Mouse (Mus musculus) cerebellum, adult 9-10 months (tissue): Measurements from ENCODE around the gene Dnaaf5.
A peak's percentile ranks its signal among the peaks of the same experiment; 100 is the strongest.

Experiments used
- DNase-seq: peaks from one replicate; pipeline ENCODE4 v3.0.0; 2022

Dnaaf5 gene

GRCm38 (mm10) chr5:139199995-139200769, 50.2 kb downstream of the Dnaaf5 start, which contains the start of gene Sun1:
Gene Sun1 (plus strand): TSS chr5:139200637.
- peak; percentile 99 for DNase-seq

- no peak for DNase-seq
These were observed 50.9 kb downstream of the Dnaaf5 start for GRCm38 (mm10) chr5:139200770-139201569.

DNA sequence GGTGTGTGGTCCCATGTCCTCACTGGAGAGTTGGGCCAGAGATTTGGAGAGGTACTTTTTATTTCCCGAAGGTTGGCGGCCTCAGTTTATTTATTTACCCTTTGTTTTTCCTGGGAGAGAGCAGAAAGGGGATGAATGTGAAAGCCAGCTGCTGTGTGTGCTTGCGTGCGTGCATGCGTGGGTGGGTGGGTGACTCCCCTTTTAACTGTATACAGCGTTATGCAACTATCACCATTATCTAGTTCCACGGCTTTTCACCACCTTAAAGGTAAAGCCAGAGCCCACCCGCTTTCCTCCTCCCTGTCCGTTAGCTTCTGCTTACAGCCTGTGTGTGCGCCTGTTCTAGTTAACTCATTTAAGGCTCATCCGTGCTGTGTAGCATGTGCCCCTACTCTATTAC, 52.1 kb downstream of the Dnaaf5 start:
- no peak for DNase-seq

DNA sequence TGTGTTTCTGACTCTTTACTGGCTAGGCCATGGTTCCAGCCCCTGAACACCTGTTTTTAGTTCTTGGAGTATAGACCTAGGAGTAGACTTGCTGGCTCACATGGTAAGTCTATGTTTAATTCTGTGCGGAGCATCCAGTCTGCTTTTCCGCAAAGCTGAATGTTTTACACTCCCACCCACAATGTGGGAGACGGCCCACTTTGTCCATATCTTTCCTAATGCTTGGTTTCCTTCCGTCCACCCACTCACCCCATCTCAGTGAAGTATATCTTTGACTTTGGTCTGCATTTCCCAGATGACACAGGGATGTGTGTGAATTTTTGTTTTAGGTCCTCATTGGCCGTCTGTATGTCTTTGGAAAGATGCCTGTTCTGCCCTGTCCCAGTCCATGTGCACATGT, 53.3 kb downstream of the Dnaaf5 start:
- no peak for DNase-seq

DNA sequence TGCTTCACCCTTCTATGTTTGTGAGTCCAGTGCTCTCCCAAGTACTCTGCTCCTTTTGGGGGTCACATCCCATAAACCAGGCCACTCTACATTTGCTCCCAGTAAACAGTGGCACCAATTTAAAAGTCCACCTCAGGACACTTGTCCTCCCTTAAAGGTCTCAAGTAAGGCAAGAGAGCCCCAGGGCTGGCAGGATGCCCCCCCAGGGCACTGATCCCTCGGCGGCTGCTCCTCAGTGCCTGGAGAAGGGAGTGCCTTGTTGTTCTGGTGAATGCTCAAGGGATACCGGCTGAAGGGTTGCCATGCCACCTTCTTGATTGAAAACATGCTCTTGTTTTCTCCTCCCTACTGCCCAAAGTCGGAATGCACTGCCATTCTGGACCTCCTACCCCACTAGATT, 56.1 kb downstream of the Dnaaf5 start:
- DNase-seq, result no peak

- no peak for DNase-seq
These were observed 56.5 kb downstream of the Dnaaf5 start for GRCm38 (mm10) chr5:139206525-139206924.

GRCm38 (mm10) chr5:139208183-139208582, 58.2 kb downstream of the Dnaaf5 start:
- DNase-seq, result no peak

DNA sequence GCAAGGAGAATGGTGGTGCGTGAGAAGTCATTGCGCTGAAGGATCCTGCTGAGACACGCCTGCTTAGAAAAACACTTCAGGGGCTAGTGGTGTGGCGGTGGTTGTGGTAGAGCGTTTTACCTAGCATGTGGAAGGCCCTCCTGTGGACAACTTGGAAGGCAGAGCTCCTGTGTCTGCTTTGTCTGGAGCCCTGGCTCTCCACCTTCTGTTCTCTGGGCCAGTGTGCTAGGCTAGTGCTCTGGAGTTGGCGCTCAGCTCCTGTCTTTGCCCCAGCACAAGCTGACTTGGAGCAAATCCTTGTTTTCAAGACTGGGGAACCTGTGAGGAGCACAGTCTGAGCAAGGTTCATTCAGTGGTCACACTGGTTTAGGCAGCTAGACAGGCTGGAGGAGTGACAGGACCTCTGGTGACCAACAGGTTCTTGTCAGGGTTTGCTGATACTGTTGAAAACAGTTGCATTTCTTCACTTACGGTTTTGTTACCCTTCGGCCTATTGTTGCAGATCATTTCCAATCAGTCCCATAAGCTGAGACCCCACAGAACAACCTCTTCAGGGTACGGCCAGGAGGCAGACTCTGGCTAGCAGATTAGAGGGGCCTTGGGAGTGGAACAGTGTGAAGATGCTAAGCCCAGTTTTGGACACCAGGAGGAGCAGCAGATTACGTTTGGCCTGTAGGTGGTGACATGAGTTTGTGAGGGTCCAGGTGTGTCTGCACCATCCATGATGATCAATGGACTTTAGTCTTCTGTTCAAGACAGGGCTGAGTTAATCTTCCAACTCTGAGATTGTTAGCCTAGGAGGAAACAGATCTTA, 59.1 kb downstream of the Dnaaf5 start:
- DNase-seq, result peak; percentile 54

DNA sequence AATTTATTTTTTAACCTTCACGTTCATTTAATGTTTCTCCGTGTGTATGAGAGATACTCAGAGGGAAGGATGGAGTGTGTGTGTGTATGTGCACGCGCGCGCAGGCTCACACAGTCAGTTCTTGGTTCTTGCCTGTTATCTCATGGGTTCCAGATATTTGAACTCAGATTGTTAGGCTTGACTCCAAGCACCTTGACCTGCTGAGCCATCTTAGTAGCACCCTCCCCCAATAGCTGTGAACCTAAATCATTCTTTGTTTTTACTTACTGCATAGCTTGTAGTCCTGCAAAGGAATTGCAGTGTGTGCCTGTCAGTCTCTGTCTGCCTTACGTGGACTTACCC, 59.6 kb downstream of the Dnaaf5 start:
- DNase-seq, result no peak

DNA sequence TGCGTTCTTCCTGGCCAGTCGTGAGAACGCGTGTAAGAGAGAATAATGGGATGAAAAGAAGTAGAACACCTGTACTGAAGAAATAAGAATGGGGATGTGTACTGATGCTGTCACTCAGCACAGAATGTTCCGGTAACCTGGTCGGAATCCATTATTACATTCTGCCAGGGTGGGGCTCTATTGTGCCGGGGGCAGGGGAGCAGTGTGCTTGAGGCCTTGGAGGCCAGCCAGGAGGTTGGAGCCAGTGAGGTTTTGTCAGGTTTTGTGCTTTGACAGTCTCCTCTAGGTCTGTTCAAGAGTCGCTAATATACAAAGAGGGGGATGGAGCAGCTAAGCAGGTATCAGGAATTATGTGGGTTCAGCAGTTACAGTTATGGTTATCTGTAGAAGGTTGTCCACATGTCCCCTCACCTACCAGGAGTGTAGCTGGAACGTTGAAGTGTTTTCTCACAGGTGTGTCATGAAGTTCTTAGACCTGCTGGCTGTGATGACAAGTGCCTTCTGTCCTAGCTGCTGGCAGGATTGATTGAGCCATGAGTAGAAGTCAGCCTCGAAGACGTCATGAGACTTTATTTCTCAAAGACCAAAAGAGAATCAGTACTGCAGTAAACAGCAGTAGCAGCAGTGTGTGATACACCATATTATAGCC, 61.8 kb downstream of the Dnaaf5 start:
- no peak for DNase-seq

DNA sequence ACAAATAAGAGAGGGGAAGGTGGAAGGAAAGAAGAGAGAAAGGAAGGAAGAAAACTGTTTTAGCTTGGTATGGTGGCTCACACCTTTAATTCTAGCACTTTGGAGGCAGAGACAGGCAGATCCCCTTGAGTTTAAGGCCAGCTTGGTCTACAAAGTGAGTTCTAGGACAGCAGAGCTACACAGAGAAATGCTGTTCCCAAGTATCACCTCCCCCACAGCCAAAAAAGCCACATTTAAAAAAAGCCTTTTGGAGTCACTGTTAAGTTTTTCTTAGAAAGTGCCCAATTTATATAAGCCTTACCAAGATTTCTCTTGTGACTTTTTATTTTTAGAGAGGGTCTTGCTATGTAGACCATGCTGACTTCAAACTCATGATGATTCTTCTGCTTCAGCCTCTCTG, 64.3 kb downstream of the Dnaaf5 start:
- no peak for DNase-seq

GRCm38 (mm10) chr5:139215184-139215583, 65.2 kb downstream of the Dnaaf5 start:
- DNase-seq, result no peak

- DNase-seq, result no peak
These were observed 66.1 kb downstream of the Dnaaf5 start for GRCm38 (mm10) chr5:139216121-139216520.

- no peak for DNase-seq
These were observed 66.8 kb downstream of the Dnaaf5 start for GRCm38 (mm10) chr5:139216774-139217173.

DNA sequence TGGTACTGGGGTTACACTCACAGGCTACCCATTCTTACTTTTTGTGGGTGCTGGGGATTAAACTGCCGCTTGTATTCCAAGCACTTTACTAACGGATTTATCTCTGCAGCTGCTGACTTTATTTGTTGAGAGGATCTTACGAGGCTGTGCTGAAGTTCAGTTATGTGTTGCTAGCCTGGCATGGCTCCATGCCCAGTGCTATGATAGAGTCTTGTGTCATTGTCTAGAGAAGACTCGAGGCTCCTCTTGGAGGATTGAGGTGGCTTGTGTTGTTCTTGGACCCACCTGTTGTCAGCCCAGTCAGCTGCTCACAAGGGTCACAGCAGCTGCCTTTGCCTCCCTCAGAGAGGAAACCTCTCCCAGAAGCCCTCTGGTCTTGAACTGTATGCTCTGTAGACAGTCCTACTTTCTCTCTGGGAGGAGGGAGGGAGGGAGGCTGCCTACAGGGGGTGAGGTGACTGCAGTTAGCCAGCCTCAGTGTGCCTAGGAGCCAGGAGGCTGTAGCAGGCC, 70.0 kb downstream of the Dnaaf5 start:
- no peak for DNase-seq

DNA sequence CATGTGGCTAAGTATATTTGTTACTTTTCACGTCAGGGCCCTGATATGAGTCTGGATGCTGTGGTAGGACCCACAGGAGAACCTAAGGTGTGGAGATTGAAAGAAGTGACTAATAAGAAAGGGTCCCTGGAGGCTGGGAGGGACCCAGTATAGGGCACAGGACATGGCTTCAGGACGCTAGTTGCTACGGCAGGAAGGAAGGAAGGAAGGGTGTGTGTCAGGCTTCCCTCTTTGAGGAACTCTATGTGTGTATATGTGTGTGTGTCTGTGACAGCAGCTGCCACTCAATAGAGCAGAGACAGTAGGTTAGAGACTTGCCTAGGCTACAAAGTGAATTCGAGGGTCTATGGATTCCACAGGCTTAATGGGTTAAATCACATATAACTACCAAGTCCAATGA, 70.6 kb downstream of the Dnaaf5 start:
- DNase-seq, result no peak

DNA sequence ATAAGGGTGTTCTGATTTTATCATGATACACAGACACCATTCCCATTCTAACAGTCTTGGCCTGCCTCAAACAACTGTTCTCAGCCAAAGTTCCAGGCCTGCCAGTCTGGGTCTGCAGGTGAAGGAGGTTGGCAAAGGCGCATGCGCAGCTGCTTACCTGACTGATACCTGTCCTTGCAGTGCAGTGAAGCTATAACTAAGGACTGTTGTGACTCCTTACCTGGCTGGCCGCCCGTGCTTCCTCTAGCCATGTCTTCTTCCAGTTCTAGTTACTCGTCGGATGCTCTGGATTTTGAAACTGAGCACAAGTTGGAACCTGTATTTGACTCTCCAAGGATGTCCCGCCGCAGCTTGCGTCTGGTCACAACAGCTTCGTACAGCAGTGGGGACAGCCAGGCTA, 73.3 kb downstream of the Dnaaf5 start:
- DNase-seq, result no peak

DNA sequence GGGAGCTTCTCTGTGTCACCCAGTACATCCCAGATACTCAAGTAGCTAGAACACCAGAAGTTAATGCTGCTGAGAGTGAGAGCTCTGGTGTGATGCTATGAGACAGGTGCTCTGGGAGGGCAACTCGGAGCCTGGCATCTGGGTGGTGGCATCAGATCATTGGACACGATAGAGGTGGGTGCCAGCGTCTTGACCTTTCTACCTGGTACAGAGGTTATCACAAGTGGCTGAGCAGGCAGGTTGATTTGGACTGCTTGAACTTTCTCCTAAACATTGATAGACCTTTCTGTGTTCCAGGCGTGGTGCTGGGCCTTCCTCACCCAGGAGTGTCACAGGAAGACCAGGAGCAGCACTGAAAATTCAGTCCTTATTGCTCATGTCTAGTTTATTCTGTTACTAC, 77.2 kb downstream of the Dnaaf5 start:
- DNase-seq, result no peak

DNA sequence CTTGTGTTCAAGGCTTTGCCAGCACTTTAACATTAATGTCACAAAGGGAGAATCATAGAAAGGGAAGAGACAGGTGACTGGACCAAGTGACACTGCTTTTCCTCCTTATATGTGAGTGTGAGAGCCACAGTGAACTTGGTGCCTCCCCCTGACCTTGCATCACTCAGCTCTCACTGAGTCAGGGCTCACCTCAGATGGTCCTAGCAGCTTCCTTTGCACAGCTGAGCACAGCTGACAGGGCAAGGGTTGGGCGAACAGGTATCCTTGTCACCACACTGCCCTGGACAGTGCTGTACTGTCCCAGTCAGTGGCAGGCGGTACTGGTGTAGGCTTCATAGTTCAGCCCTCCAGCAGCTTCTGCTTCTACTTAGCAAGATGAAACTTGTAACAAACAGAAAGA, 77.6 kb downstream of the Dnaaf5 start:
- DNase-seq, result no peak

DNA sequence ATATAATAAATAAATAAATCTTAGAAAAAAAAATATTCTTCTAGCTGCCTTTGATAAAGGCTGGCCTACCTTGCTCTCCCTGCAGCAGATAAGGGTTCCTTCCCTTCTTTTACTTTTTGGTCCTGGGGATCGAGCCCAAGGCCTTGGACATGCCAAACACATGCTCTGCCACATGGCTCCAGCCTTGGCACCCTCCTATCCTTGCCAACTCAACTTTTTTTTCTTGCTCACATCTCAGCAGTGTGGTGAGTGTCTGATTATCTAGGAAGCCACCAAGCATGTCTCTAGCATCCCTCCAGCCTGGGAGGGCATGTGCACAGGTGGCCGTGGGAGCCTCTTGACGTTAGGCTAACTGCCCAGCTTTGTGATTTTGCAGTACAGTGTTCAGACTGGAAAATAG, 78.3 kb downstream of the Dnaaf5 start:
- no peak for DNase-seq

DNA sequence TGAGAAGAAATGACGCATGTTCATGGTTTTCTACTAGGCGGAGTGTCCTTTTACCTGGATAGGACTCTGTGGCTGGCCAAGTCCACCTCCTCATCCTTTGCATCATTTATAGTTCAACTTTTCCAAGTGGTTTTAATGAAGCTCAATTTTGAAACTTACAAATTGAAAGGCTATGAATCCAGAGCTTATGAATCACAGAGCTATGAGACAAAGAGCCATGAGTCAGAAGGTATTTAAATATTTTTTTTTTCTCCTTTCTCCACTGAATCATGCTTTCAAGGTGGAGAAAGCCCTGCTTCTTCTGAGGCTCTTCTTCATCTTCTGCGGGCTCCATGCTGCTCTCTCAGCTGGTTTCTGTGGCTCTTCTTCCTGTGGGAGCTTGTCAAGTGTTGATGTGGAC, 79.7 kb downstream of the Dnaaf5 start:
- no peak for DNase-seq

DNA sequence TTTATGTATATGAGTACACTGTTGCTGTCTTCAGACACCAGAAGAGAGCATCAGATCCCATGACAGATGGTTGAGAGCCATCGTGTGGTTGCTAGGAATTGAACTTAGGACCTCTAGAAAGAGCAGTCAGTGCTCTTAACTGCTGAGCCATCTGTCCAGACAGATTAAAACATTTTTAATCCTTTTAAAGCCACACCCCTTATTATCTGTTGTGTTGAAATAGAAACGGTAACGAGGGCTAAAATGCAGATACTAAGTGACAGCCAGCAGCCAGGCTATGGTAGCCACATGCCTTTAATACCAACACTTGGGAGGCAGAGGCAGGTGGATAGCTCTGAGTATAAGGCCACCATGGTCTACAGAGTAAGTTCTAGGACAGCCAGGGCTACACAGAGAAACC, 82.1 kb downstream of the Dnaaf5 start:
- no peak for DNase-seq

- DNase-seq, result no peak
These were observed 84.4 kb downstream of the Dnaaf5 start for GRCm38 (mm10) chr5:139234423-139234822.
